13 mouse cellular contexts compared by ENCODE assay signal in the genomic region with DNA sequence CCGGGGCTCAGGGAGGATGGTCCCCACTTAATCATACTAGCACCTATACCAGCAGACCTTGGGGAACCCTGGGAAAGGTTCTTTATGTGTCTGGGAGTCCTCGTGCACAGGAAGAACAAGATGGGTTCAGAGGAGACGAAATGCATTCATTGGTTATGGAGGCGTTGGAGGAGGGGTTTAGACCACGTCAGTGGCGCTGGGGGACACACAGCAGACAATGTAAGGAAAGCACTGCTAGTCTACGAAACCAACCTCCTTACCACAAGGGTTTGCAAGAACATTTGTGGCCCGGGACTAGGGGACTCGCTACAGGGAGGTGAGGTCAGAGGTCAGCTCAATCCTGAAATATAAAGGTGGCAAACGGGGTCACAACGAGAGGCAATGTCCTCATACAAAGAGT. TPM values are rescaled to one million over a fixed set of nuclear protein-coding genes. Genes with fewer than 3 reads are reported as not detected.
DNase-seq lines count a peak whose midpoint lies in the region; ATAC-seq and TF ChIP-seq lines count a peak whose summit lies in the region.
"Had no signal": no experiment of that assay in that cellular context is flagged by ENCODE, and none has a peak within 500 bp of the region (broad histone marks: within the 10 kb centered on the region; RNA-seq: fewer than 3 reads in every experiment).

No protein-coding gene starts in this region.

- 0 out of 2 replicates have a peak overlapping the region, but pooled peaks have one; percentile 10 for H3K27ac ChIP-seq in cerebellum, adult 2 months (ENCODE audit: insufficient read depth, low read length)
- peak overlapping the region; percentile 89 for H3K27ac ChIP-seq in midbrain, embryonic 10.5 days (replicated peaks)

- no peaks in the 10 kb centered on the region for H3K9me3 ChIP-seq in midbrain, embryonic 10.5 days (replicated peaks)
- H3K9me3 ChIP-seq: G1E; limb, embryonic 15.5 days had no signal

- WGBS in cerebellum, adult 2 months: 74% methylated on average over 11 of the region's 11 CpGs
- WGBS in midbrain, embryonic 10.5 days: 43% methylated on average over 11 of the region's 11 CpGs

- no peak overlapping the region for H3K4me3 ChIP-seq in cerebellum, adult 2 months (replicated peaks; ENCODE audit: insufficient read depth, low read depth, low read length)
- peak overlapping the region; percentile 51 for H3K4me3 ChIP-seq in midbrain, embryonic 10.5 days
- H3K4me3 ChIP-seq: erythroblast, embryonic 14.5 days had no signal

- DNase-seq in cerebellum, adult 2 months: no peak
- peak; percentile 44 to 60 for DNase-seq in right cerebral cortex, postnatal 10 days (ENCODE audit: low spot score in 2 of 2)
- no peak for DNase-seq in right cerebral cortex, postnatal 25 days
- DNase-seq in midbrain, embryonic 10.5 days (ENCODE audit: low spot score): peak; percentile 31
- peak; percentile 62 for DNase-seq in retina, postnatal 1 day
- no peak for DNase-seq in lung, postnatal 4 days
- no peak for DNase-seq in adipocyte (ENCODE audit: low spot score)
- DNase-seq: heart, adult 18-20 months had no signal

- peaks cover 3% of the 10 kb centered on the region; the same call in 1 of the 2 replicates for H3K36me3 ChIP-seq in midbrain, embryonic 10.5 days
- H3K36me3 ChIP-seq: G1E; limb, embryonic 15.5 days had no signal

- no peaks in the 10 kb centered on the region for H3K27me3 ChIP-seq in cerebellum, adult 2 months (ENCODE audit: control insufficient read depth, insufficient read depth, low read length)
- H3K27me3 ChIP-seq in midbrain, embryonic 10.5 days (ENCODE audit: low read depth, poor library complexity, severe bottlenecking): peaks cover 11% of the 10 kb centered on the region

- TF ChIP-seq POLR2A in cerebellum, adult 2 months (IDR thresholded peaks at IDR 0.05; ENCODE audit: borderline replicate concordance, insufficient read depth, low read length): no peak

- H3K4me1 ChIP-seq in cerebellum, adult 2 months (ENCODE audit: control insufficient read depth, insufficient read depth, low read length): peaks cover 11% of the 10 kb centered on the region
- H3K4me1 ChIP-seq in midbrain, embryonic 10.5 days: peaks cover 84% of the 10 kb centered on the region

- ATAC-seq in cerebellum, adult (ENCODE audit: insufficient number of reproducible peaks, low FRiP score, low TSS enrichment): no peak

- TF ChIP-seq CTCF in cerebellum, adult 2 months (IDR thresholded peaks at IDR 0.05; ENCODE audit: borderline replicate concordance, insufficient read depth, low read depth, low read length): no peak

RNA-seq across cellular contexts. Expression of gene Mxra7, which starts 17.3 kb away (rescaled TPM):
- polyA plus RNA-seq in cerebellum, adult 2 months (2012; rRNA removed): 18.1 and 20.9 TPM in 2 replicates
- polyA plus RNA-seq in midbrain, embryonic 10.5 days (2016; fragmentation: Nextera tagmentation; extraction: Ambion mirVana): 28.1 and 29.1 TPM in 2 replicates
- polyA plus RNA-seq: activated CD4-positive, CD25-positive, alpha-beta regulatory T cell, adult 4 months; G1E had no signal

RNA-seq across cellular contexts. Expression of gene Mettl23, which starts 32.5 kb away (rescaled TPM):
- polyA plus RNA-seq in cerebellum, adult 2 months (2012; rRNA removed): 27.3 and 27.8 TPM in 2 replicates
- polyA plus RNA-seq in midbrain, embryonic 10.5 days (2016; fragmentation: Nextera tagmentation; extraction: Ambion mirVana): 68.5 and 70.3 TPM in 2 replicates

RNA-seq across cellular contexts. Expression of gene Jmjd6, which starts 32.7 kb away (rescaled TPM):
- 33.0 and 34.8 TPM in 2 replicates for polyA plus RNA-seq in cerebellum, adult 2 months (2012; rRNA removed)
- 92.5 and 102 TPM in 2 replicates for polyA plus RNA-seq in midbrain, embryonic 10.5 days (2016; fragmentation: Nextera tagmentation; extraction: Ambion mirVana)

RNA-seq across cellular contexts. Expression of gene St6galnac1, which starts 35.2 kb away (rescaled TPM):
- polyA plus RNA-seq in cerebellum, adult 2 months (2012; rRNA removed): 0.03 TPM in 1 of 2 replicates, not detected in the other
- polyA plus RNA-seq in midbrain, embryonic 10.5 days (2016; fragmentation: Nextera tagmentation; extraction: Ambion mirVana): not detected in 2 replicates
- polyA plus RNA-seq: erythroblast, embryonic 14.5 days; G1E; limb, embryonic 15.5 days had no signal

RNA-seq across cellular contexts. Expression of gene Mfsd11, which starts 41.7 kb away (rescaled TPM):
- polyA plus RNA-seq in cerebellum, adult 2 months (2012; rRNA removed): 33.0 and 34.2 TPM in 2 replicates
- 27.9 and 31.7 TPM in 2 replicates for polyA plus RNA-seq in midbrain, embryonic 10.5 days (2016; fragmentation: Nextera tagmentation; extraction: Ambion mirVana)

Comparison
In these comparisons a context has a peak if more than half of its experiments do, and no peak if none do; other contexts are left out.
1. DNase-seq: peak in right cerebral cortex, postnatal 10 days (2 of 2), midbrain, embryonic 10.5 days (single experiment) and retina, postnatal 1 day (single experiment); none in cerebellum, adult 2 months (0 of 2), right cerebral cortex, postnatal 25 days (single experiment), lung, postnatal 4 days (0 of 2) and adipocyte (single experiment).